Mouse (Mus musculus): ENCODE results near the gene Galnt6.
A peak's percentile ranks its signal among the peaks of the same experiment; 100 is the strongest.

Galnt6 gene

DNA sequence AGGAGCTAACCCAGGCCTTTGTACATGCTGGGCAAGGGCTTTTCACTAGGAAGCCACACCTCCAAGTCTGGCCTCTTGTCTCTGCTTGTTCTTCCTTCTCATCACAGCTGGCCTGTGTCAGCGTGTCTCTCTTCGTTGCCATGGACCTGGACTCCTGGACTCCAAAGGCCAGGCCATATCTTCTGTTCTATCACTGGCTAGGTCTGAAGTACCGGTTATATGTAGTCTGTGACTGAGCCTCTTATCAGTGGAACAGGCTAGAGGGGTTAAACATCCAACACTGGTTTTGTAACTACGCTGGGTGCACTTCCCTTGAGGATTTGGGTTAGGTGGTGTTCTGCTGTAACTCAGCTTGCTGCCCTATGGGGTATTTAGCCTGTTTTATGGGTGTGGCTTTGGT is 7.2 kb downstream of the Galnt6 start:
- no peak for DNase-seq (ENCODE audit: low read depth, low spot score)

DNA sequence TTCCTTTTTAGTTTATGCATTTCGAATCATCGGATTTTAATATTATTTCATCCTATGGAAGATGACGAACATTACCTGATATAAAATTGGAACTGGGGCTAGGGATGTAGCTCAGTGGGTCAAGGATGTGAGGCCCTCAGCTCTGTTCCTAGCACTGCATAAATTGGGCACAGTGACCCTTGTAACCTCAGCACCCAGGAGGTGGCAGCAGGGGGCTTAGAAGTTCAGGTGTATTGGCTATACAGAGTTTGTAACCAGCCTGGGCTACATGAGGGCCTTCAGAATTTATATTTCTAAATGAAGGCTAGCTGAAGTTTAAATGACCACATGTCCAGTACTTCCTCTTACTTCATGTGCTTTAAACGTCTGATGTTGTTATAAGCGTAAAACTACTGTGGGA is 7.7 kb downstream of the Galnt6 start:
- DNase-seq (ENCODE audit: low read depth, low spot score): peak; percentile 12

DNA sequence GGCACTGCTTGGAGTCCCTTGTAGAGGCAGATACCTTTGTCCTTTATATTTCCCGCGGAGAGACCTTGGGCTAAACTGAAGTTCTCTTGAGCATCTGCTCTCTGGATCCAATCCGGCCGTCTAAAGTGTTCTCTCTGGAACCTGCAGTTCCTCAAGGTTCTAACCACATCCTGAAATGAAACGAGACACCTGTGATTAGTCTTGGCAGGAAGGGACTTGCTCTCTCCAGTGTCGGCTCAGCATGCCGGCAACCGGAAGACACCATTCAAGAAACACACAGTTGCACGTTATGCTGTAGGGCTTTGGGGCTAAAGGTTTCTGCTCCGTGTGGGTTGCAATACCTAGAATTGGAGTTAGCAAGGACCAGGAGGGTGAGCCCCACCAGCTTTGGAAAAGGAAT is 9.1 kb downstream of the Galnt6 start:
- DNase-seq (ENCODE audit: low read depth, low spot score): no peak

DNA sequence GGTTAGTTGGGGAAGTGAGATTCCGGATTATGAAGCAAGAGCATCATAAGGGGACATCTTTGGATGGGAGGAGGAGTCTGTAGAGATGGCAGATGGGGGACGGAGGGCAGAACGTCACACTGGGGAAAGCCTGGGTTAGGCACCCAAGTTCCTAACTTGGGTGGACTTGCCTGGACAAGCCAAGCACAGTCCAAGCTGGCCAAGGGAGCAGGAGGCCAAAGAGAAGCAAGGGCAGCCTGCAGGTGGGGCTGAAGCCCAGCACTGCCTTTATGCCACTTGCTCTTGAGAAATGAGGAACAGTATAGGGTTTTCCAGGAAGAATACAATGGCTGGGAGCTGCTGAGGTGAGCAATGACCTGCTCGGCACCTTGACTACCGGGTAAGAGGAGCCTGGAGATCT is 10.0 kb downstream of the Galnt6 start:
- DNase-seq (ENCODE audit: low read depth, low spot score): no peak

DNA sequence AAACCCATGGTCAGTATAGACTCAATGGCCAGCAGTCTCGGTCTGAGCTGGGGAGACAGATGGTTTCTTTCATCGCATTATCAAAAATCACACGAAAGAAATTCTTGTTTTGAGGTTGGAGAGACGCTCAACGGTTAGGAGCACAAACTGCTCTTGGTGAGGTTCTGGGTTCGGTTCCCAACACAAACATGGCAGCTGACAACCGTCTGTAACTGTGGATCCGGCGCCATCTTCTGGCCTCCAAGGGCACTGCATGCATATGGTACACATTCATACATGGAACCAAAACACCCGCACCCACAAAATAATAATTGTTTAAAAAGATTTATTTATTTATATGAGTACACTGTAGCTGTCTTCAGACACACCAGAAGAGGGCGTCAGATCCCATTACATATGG is 10.6 kb downstream of the Galnt6 start:
- DNase-seq (ENCODE audit: low read depth, low spot score): peak; percentile 22

DNA sequence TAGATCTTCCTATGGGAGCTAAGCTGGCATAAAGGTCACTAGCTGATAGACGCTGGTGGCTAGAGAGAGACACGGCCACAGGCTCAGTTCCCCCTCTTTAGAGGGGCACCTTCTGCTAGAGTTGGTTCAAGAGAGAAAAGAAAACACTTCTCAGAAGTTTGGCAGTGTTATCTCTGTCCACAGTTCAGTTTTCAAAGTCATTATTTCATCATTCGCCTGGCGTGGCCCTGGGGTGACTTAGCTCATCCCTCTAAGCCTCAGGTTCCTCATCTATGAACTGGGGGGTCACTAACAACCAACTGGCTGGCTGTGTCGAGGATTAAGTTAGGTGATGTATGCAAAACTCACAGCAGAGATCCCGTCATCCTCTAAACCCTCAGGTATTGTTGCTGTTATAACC is 11.2 kb downstream of the Galnt6 start:
- no peak for DNase-seq (ENCODE audit: low read depth, low spot score)

DNA sequence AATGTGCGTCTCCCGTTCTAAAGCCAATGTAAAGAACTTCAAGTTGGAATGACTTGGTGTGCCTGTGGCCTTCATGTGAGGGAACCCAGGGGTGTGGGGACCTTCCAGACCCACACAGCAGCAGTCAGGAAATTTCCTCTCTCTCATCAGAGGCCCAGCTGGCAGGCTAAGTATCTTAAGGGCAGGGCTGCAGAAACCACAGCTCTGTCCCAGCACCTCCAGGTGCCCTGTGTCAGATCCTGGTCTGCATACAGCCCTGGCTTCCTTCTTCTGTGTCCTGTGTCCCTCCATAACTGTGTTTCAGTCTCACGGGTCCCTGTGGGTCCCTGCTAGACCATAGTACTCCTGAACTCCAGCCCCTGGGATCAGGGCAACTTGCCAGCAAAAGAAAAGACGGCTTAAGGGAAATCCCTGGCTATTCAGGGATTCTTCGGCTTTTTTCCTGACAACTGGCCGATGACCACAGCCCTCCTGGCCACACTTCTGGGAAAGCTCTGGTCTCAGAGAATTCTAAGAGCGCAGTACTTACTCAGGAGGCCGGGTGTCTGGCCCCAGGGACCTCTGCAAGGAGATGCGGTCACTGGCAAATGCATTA is 13.7 kb downstream of the Galnt6 start:
- DNase-seq (ENCODE audit: low read depth, low spot score): no peak

DNA sequence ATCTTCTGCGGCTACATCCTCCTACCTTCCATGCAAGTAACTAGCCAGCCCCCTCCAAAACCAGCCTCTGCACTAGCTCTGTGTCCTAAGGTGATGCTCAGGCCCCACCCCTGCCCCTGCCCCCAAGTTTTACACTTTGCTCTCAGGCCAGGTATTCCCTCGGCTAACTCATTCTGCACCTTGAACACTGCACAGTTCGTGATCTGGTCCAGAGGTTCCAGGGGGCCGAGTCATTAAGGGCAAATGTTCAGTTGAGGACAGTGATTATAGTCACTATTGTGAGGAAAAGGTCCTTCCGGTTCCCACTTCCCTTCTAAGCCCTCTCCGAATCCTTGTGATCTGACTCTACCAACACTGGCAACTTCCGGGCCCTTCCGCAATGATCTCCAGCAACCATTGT is 14.7 kb downstream of the Galnt6 start:
- no peak for DNase-seq (ENCODE audit: low read depth, low spot score)

DNA sequence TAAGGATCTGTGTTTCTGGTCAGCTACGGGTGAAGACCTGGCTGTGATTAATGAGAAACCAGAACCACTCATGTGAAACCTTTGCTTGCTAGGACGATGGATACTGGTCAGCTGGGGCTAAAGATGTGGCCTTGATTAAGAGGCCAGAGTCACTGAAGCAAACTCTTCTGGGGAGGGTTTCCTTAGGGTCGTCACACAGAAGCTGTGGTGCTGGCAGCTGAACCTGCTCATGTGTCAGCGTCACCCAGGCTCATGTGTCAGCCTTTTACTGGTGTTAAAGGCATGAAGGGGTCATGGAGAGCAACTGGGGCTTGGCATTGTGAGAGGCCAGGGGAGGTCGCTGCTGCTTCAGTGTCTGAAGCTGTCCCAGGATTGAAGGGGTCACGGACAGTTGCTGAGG is 18.3 kb downstream of the Galnt6 start:
- DNase-seq (ENCODE audit: low read depth, low spot score): no peak

DNA sequence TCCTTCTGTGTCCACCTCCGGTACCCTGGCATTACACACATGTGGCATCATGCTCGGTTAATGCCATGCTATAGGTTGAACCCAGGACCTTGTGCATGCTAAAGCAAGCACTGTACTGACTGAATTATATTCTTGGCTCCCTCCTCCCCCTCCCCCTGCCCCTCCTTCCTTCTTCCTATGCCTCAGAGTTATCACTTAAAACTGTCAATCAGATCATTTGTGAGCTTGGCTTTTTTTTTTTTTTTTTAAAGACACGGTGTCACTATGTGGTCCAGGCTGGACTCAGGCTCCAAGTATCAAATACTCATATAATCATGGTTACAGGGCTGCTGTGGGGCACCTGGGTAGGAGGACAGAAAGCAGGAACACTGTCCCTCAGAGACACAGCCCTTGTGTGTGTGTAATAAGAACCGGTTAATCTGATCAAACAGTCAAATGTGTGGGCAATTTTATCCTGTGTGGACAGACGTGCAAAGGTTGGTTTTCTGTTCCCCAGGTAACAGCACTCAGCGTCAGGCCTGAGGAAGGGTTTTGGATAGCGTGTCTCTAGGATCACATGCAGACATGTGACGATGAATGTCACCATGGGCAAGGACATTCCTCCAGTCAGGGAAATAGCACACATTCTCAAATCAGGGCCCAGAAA is 20.6 kb downstream of the Galnt6 start:
- no peak for DNase-seq (ENCODE audit: low read depth, low spot score)

DNA sequence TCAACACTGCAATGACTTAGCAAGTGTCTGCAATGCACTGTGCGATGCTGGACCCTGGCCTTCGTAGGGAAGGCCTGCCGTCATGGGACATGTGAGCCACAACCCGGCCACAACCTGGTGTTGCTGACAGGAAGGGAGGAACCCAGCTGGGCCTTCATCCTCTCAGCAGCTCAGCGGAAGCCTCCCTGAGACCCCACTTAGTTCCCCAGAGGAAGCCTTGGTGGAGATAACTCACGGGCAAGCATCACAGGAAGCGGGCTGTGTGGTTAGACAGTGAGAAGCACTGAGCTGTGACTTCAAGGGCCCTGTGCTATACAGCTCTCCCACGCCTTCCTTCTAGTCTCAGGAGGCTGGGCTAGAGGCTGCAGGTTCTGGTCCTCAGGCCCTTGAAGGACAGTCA is 22.9 kb downstream of the Galnt6 start:
- DNase-seq (ENCODE audit: low read depth, low spot score): peak; percentile 61

DNA sequence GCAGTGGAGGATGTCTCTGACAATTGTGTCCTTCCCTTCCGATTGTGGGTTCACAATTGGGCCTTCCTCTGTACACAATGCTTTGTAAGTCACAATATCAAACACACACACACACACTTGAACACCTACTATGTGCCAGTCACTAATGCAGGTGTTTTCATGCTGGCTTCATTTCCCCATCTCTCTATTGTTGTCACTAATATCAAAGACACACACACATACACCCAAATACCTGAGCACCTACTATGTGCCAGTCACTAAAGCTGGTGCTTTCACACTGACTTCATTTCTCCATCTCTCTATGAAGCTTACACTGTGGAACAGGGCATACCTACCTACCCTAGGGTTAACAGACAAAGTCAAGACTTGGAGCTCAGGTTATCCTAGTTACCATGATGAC is 23.8 kb downstream of the Galnt6 start:
- DNase-seq (ENCODE audit: low read depth, low spot score): no peak

DNA sequence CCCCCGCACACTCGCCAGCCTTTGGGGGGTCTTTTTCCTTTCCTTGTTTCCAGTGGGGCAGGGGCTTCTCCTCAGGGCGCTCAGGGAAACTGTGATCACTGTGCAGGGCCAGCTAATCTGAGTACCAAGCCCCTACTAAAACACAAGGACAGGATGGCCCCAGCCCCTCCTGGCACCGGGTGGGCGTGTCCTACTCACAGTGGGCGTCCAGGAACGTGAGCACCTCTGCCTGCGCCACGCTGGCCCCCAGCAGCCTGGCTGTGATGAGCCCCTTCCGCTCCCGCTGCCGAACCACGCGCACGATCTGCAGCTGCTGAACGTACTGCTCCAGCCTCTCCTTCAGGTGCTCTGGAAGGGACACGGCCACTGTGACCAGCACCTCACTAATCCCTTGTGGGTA is 25.3 kb downstream of the Galnt6 start:
- no peak for DNase-seq (ENCODE audit: low read depth, low spot score)

DNA sequence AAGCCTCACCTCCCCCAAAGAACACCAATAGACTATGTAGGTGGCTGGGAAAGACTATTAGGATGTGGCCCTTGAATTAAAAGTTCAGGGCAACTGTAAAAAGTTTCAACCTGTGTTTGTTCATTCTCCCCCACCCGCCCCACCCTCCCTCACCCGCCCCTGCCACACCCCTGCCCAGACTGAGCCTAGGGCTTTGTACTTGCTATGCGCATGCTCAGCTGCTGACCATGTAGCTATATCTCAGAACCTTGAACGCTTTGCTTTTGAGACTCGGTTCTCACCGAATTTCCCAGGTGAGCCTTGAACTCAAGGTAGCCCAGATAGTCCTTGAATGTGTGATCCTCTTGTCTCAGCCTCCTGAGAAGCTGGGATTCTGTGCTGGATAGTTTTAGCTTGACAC is 27.3 kb downstream of the Galnt6 start:
- DNase-seq (ENCODE audit: low read depth, low spot score): no peak

DNA sequence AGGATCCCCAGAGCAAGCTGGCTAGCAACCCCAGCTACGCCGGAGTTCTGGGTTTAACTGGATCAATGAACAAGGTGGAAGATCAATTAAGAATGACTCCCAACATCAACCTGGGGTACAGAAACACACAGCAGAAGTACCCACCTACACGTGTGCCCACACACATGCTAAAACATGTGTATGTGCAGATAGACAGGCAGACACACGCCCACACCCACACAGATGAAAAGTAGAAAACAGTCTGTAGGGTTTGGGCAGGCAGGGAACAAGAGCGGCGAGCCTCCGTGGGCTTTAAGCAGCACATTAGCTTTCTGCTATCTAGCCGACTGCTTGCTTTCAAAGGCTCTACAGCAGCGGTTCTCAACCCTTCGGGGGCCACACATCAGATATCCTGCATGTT is 28.1 kb downstream of the Galnt6 start:
- DNase-seq (ENCODE audit: low read depth, low spot score): no peak

DNA sequence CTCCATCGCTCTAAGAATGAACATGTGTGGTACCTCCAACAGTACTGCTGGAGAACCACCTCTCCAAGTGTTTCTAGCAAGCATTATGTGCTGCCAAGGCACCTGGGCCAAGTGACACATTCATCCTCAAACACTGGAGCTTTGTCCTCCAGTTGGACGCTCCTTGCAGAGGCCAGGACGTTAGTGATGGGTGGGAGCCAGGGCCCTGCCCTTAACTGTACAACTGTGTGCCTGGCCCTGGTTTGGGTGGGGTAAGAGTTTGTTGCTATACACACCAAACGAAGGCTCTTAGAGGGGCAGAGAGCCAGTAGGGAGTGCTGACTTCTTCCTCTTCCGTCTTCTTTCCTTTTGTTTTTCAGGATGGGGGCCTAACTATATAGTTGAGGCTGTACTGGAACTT is 28.8 kb downstream of the Galnt6 start:
- no peak for DNase-seq (ENCODE audit: low read depth, low spot score)

DNA sequence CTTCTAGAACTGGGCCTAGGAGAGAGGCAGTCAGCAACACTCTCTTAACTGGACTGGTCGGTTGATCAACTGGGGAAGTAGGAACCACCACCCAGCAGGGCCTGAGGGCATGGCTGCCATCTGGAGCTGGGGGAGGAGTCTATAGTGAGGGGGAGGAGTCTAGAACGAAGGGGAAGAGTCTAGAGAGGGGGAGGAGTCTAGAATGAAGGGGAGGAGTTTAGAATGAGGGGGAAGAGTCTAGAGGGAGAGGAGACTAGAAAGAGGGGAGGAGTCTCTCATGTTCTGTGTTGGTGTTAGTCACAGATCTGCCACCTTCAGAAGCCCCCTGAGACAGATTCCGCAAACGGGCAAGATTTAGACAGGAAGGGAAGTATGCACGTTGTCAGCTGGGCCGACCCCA is 29.8 kb downstream of the Galnt6 start:
- DNase-seq (ENCODE audit: low read depth, low spot score): peak; percentile 59

DNA sequence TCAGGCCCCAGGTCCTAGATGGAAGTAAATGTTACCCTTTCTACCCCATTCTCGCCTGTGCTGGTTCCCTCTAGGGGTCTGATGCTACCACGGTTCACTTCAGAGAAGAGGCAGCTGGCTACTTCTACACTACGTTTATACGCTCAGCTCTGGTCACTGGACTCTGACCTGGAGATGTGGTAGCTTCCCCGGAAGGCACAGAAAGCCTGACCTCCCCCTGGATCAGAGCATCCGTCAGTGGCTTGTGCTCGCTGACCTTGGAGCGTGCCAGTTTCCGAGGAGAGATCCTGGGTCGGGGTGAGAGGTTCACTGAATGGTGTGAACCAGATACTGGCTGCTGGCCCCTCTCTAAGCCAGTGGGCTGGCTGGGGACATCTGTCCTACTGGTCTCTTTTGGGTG is 31.1 kb downstream of the Galnt6 start:
- no peak for DNase-seq (ENCODE audit: low read depth, low spot score)

DNA sequence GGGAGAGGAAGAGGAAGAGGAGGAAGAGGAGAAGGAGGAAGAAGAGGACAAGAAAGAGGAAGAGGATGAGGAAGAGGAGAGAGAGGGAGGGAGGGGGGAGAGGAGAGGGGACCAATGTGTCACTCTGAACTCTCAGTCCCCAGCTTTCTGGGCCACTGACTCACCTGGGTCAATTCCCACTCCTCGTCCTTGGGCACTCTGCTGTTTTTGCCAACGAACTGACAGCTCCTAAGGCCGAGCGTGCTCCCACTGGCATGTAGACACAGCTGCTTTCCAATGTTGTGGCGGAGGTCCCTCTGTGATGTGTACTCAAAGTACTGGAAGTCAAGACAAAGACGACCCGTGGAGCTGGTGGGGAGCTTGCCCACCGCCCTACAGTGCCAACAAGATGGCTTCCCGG is 34.8 kb downstream of the Galnt6 start:
- DNase-seq (ENCODE audit: low read depth, low spot score): no peak

DNA sequence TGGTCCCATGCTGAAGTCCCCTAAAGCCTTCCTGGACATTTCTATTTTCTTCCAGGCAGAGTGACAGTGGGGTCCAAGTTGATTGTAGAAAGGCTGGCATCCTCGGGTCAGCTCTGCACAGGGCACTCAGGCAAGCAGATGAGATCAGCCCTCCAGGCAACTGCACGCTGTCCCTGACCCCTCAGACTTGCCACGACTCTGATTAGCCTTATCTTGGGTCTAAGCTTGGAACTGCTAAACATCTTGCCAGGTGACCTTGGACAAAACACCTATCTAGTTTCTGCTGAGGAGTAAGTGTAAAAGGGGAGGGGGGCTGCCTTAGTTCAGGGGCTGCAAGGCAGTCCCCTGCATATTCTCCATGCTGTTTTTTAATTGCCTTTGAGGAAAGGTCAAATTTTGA is 37.2 kb downstream of the Galnt6 start:
- DNase-seq (ENCODE audit: low read depth, low spot score): no peak

DNA sequence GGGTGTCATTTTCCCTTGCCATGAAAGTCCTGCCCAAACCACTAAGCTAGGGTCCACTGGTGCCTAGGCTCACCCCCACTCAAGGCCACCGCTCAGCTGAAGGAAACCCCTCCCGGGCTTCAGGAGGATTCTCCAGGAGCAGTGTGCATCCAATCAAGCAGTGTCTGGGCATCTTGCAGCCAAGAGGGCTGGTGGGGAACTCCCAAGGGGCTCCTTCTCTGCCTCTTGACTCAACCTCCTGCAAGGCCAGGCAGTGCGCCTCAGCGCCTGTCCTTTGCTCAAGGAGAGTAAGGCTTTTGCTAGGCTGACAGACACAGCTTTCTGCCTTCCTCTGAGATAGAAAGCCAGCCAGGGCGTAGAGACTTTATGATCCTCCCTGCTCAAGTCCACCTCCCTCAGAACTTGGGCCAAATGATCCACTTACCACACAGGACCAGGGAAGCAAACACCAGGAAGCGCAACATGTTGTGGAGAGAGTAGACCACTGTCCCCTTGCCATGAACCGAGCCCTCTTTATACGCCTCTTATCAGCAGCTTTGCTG is 41.7 kb downstream of the Galnt6 start, which contains the start of gene Cela1:
Cela1 (minus strand) TSS at position 492 of the 542 bp plus-strand sequence.
- DNase-seq (ENCODE audit: low read depth, low spot score): no peak

DNA sequence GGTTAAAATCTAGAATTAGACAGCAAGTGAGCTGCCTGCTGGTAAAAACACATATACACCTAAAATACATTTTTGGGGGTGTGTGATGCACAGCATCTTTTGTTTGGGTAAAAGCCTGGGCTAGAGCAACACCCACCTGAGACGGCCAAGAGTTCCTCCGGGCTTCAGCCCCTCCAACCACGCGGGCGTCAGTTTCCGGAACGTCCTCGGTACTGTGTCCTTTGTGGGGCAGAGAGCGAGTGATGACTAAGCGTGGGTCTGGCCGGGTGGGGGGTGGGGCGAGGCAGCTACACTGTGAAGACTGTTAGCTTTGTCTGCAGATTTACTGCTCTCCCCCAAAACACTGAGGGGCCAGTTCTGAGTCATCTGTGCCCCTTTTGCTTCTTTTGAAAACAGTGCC is 42.2 kb downstream of the Galnt6 start:
- DNase-seq (ENCODE audit: low read depth, low spot score): no peak

DNA sequence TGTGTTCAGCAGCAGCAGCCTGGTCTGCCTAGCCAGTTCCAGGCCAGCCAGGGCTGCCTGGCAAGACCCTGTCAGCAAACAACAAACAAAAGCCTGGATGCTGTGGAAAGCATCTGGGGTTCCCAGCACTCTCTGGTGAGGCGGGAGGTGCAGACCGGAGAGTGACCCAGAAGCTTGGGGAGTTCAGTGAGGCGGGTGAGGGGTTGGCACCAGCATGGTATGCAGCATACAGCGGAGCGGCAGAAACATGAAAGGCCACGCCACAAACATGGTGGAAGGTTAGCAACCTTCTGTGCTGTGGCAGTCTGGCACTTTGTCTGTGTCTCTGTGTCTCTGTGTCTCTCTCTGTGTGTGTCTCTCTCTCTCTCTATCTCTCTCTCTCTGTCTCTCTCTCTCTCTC is 42.7 kb downstream of the Galnt6 start:
- DNase-seq (ENCODE audit: low read depth, low spot score): no peak

DNA sequence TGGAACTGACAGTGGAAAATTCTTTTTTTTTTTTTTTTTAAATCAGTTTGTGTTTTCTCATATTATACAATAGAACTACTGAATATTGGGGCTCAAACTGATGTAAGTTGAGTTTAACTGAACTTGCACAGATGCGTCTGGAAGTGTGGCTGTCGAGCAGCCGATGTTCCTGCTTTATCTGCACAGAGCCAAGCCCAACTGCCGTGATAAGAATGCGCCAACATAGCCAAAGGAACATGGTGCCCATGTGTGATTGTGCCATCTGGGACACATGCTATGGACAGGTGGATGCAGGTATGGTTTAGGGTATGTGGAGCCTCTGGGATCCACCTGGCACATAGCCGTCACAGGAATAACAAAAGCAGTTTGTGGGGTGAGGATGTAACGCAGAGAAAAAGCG is 43.3 kb downstream of the Galnt6 start:
- DNase-seq (ENCODE audit: low read depth, low spot score): no peak
